Mouse (Mus musculus): ENCODE measurements around the gene Glis2.

Gene Glis2

DNA sequence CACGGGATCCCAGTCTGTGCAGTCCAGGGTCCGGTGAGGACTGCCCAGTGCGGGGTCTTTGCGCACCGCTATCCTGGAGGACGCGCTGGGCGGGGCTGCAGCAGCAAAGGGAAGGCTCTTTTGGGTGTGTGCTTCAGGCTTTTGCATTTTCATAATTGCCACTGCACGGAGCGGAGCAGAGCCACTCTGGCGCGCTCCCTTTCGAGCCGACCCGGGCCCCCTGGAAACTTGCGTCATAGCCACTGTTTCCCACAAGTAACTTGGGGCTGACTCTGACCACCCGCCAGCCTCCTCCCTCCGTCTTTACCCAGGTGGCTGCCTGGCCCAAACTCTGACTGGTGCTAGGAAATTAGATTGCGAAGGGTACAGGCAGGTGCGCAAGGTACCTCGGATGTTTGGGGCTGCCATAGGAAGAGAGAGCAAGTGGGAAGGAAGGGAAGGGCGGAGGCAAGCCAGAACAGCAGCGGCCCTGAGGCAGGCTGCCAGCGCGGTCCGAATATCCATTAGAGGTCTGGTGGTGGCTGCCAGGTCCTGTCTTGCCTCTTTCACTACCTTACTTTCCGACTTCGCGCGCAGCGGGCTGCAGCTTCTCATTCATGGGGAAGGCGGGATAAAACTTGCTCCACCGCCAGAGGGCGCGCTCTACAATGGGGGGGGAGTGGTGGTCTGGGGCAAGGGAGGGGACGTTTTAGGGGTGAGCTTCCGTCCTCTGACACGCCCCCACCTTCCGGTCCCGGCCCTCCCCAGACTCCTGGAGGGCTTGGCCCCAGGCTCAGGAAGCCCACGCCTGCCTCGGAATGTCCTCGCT is 34.2 kb upstream of the Glis2 start:
- ChIA-PET CTCF (interaction anchor here (0.6 to 5.4 kb wide), 107 partner anchors 8 to 826 kb away, joined by 3 to 63 read pairs (median 4); partner anchors contain the start of genes Srl (in 3 of the 4), Cdip1 (in 2 of the 4), Coro7 (in 2 of the 4) and Pam16 (in 2 of the 4)), POLR2A (interaction anchor here (0.6 to 22.9 kb wide), 97 partner anchors 8 to 713 kb away, joined by 3 to 632 read pairs (median 5); partner anchors contain the start of genes Pam16 (in 4 of the 4), Glis2 (in 3 of the 4), Hmox2 (in 3 of the 4) and Srl (in 3 of the 4))

DNA sequence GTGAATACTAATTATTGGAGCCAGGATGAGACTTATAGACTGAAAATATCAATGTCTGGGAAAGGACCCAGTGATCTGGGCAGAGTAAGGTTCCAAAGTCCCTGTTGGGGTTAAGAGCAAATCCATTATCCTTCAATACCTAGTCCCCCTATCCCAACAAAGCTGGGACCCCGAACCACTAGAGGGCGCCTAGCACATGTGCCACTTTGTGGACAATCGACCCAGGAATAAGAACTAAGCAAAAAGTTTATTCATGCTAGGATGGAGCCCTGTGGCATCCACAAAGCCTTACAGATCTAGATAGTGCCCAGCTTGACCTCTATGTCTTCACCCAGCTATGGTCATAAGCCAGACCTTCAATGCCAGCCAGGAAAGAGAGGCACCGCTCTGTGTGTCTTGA is 26.6 kb upstream of the Glis2 start:
- POLR2A ChIA-PET: interaction anchor here (0.7 to 22.9 kb wide), 28 partner anchors 9 to 99 kb away, joined by 3 to 632 read pairs (median 5); partner anchors contain the start of genes Tfap4 (in 4 of the 4), Srl (in 2 of the 4), Glis2 (in 1 of the 4) and Pam16 (in 1 of the 4)

DNA sequence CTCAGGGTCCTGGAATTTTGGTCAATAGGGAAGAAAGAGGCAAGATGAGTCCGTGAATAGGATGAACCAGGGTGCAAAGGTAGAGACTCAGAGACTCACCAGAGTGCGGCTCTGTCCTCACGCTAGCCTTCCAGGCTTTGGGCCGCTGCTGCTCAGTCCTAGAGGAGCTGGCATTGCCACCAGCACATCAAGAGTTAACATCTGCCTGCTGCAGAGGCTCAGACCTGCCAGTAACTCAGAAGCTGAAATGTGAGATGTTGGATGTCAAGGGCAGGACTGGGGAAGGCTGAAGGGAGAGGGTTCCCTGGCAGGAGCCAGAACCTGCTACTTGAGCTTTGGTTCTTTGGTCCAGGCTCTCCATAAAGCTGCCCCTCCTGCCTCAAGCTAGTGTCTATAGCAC is 23.8 kb upstream of the Glis2 start:
- ChIA-PET POLR2A (interaction anchor here in 2 of 4 experiments (0.9 to 22.9 kb wide), 6 partner anchors 11 to 54 kb away, joined by 3 to 632 read pairs (median 28); partner anchors contain the start of genes Pam16 (in 2 of the 2), Tfap4 (in 2 of the 2) and Glis2 (in 1 of the 2)), CTCF (interaction anchor here in 3 of 4 experiments (0.7 to 6.1 kb wide), 8 partner anchors 10 to 96 kb away, joined by 3 to 72 read pairs (median 3); partner anchors contain the start of gene Tfap4 (in 1 of the 3))

More for the DNA sequence above, 26.6 kb upstream of the Glis2 start:
- CTCF ChIA-PET: interaction anchor here (0.5 to 6.1 kb wide), 52 partner anchors 8 to 1573 kb away, joined by 3 to 72 read pairs (median 5); partner anchors contain the start of genes Tfap4 (in 2 of the 4) and Srl (in 1 of the 4)

DNA sequence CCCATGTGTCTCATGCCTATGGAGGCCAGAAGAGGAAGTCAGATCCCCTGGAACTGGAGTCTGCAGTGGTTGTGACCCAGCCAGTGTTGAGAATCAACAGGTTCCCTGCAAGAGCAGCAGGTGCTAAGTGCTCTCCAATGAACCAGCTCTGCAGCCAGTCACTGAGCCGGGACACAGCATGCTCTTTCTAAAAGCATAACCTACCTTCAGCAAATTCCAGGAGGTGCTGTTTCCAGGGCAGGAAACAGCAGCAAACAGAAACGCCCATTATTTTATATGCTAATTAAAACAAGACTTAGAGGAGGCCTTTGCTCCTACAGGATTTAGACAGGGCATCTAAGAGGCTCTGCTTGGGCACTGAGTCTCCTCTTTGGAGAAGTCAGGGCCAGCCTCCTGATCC is 18.5 kb upstream of the Glis2 start:
- ChIA-PET CTCF (interaction anchor here in 3 of 4 experiments (0.7 to 7.0 kb wide), 14 partner anchors 8 to 91 kb away, joined by 3 to 54 read pairs (median 6); partner anchors contain the start of genes Srl (in 1 of the 3) and Tfap4 (in 1 of the 3)), POLR2A (interaction anchor here in 2 of 4 experiments (1.0 to 7.6 kb wide), 15 partner anchors 10 to 104 kb away, joined by 3 to 92 read pairs (median 7); partner anchors contain the start of genes Tfap4 (in 2 of the 2), Coro7 (in 1 of the 2), Glis2 (in 1 of the 2) and Pam16 (in 1 of the 2))

DNA sequence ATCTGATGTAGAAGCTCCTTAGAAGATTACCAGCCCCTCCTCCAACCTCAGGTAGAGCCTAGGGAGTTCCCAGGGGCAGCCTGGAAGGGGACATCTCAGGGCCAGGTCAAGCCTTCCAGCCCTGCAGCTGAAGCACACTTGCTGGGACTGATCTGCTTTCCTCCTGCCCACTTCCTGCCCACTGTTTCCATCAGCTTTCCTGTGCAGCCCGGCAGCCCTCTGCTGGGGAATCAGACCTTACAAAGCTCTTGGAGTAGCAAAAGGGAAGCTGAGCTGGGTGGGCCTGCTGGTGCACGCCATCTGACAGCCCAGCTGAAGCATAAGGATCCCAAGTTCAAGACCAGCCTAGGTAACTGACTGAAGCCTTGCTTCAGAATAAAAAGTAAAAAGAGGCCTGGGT is 17.6 kb upstream of the Glis2 start:
- POLR2A ChIA-PET: interaction anchor here in 3 of 4 experiments (0.6 to 7.6 kb wide), 25 partner anchors 9 to 103 kb away, joined by 3 to 92 read pairs (median 5); partner anchors contain the start of genes Tfap4 (in 2 of the 3), Coro7 (in 1 of the 3), Glis2 (in 1 of the 3) and Pam16 (in 1 of the 3)
- CTCF ChIA-PET: interaction anchor here (0.6 to 7.0 kb wide), 27 partner anchors 9 to 273 kb away, joined by 3 to 54 read pairs (median 5); partner anchors contain the start of genes Tfap4 (in 2 of the 4) and Srl (in 1 of the 4)

DNA sequence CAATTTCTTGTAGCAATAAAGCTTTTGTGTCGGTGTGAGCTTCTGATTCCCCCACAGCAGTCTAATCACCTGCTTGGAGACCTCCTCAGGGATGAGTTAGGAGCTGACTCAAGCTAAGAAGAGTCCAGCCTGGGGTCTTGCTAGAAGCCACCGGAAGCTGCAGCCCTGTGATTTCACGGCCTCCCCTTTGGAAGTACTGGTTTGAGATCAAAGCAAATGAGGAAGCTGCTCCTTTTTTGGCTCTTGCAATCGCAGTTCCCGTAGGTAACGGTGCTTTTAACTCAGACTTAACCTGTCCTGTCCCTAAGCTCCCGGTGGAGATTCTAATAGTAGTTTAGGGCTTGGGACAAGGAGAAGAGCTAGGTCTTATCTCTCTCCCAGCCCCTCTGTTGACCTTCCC is 15.9 kb upstream of the Glis2 start:
- ChIA-PET POLR2A (interaction anchor here in 3 of 4 experiments (0.5 to 7.6 kb wide), 29 partner anchors 8 to 205 kb away, joined by 3 to 92 read pairs (median 5); partner anchors contain the start of genes Glis2 (in 2 of the 3), Pam16 (in 2 of the 3), Tfap4 (in 2 of the 3) and Srl (in 1 of the 3)), CTCF (interaction anchor here (0.6 to 7.0 kb wide), 31 partner anchors 8 to 335 kb away, joined by 3 to 54 read pairs (median 5); partner anchors contain the start of genes Tfap4 (in 2 of the 4) and Glis2 (in 1 of the 4))

DNA sequence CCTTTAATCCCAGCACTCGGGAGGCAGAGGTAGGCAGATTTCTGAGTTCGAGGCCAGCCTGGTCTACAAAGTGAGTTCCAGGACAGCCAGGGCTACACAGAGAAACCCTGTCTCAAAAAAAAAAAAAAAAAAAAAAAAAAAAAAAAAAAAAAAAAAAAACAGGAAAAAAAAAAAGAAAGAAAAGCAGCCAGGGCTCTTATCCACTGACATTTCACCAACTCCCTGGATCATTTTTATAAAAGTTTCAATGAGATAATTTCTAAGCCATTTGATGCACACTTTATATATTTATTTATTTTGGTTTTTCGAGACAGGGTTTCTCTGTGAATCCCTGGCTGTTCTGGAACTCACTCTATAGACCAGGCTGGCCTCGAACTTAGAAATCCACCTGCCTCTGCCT is 13.3 kb upstream of the Glis2 start:
- CTCF ChIA-PET: interaction anchor here (0.6 to 7.0 kb wide), 5 partner anchors 12 to 513 kb away, joined by 3 to 54 read pairs (median 3); no protein-coding TSS in a partner anchor
- POLR2A ChIA-PET: interaction anchor here in 3 of 4 experiments (0.7 to 8.7 kb wide), 9 partner anchors 12 to 174 kb away, joined by 3 to 151 read pairs (median 6); partner anchors contain the start of genes Glis2 (in 2 of the 3) and Tfap4 (in 2 of the 3)

DNA sequence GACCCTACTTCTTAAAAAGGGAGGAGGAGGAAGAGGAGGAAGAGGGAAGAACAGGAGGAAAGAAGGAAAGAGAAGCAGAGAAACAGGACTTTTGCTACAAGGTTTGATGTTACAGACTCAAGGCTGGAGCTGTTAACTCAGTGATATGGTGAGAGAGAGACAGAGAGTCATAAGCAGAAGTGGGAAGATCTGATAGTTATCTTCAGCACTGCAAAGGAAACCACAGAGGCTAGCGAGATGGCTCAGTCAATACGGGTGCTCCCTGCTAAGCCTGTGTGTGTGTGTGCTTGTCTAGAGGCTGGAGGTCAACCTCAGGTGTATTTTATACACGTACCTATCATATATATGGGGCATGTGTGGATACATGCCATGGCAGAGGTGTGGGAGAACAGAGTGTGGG is 10.7 kb upstream of the Glis2 start:
- CTCF ChIA-PET: interaction anchor here (0.6 to 3.4 kb wide), 5 partner anchors 23 to 26 kb away, joined by 3 to 36 read pairs (median 4); partner anchors contain the start of gene Tfap4 (in 1 of the 4)
- POLR2A ChIA-PET: interaction anchor here in 3 of 4 experiments (0.7 to 8.7 kb wide), 12 partner anchors 7 to 381 kb away, joined by 3 to 151 read pairs (median 4); partner anchors contain the start of genes Tfap4 (in 2 of the 3) and Pam16 (in 1 of the 3)

DNA sequence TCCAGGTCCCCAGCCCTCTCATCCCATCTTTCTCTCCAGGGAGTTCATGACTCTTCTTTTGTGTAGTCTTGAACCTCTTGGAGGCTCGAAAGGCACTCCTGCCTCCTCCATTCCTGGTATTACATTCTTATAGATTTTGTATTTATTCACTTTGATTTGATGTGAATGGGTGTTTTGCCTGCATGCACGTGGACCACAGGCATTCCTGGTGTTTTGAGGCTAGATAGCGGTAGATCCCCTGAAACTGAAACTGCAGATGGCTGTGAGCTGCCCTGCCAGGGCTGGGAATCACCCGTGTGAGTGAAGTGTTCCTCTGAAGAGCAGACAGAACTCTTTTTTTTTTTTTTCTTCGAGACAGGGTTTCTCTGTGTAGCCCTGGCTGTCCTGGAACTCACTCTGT is 10.1 kb upstream of the Glis2 start:
- ChIA-PET CTCF (interaction anchor here in 3 of 4 experiments (0.7 to 3.4 kb wide), 9 partner anchors 12 to 35 kb away, joined by 3 to 36 read pairs (median 7); partner anchors contain the start of gene Tfap4 (in 1 of the 3)), POLR2A (interaction anchor here in 2 of 4 experiments (1.0 to 8.7 kb wide), 20 partner anchors 8 to 296 kb away, joined by 3 to 151 read pairs (median 4); partner anchors contain the start of genes Pam16 (in 2 of the 2), Tfap4 (in 2 of the 2), Glis2 (in 1 of the 2) and Ubald1 (in 1 of the 2))

DNA sequence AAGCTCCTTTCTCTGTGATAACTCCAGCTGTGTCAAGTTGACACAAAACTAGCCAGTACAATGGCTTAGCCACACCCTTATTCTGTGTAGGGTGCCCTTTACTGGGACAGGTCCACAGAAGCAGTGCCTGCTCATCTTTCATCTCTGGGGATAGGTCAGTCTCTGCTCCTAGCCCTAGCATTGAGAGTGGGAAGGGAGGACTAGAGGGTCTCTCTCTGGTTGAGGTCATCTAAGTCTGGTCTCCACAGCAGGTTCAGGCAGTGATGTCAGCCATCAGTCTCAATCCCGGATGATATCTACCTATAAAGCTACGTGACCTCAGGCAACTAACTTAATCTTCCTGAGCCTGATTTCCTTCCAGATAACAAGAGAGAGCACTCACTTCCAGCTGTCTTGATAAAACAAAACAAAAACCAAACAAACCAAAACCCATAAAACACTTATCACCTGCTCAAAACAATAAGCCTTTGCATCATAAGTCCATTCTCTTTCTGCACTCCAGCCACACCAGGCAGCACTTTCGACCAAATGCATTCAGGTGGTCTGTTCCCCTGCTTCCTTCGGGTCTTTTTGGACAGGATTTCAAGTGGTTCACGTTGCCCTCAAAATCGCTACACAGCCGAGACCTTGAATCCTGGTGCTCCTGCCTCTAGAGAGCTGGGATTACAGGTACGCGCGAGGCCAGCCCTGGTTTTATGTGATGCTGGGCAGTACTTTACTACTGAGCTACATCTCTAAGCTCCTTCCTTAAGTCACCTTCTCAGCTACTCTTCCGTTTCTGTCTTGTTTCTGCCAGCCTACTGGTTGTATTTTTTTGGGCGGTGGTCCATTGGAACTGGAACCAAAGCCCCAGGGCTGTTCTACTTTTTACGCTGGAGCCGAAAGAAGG is 8.6 kb upstream of the Glis2 start:
- CTCF ChIA-PET: interaction anchor here (0.5 to 3.4 kb wide), 43 partner anchors 7 to 583 kb away, joined by 3 to 36 read pairs (median 4); partner anchors contain the start of genes Tfap4 (in 2 of the 4), Cdip1 (in 1 of the 4), Slx4 (in 1 of the 4) and Srl (in 1 of the 4)
- POLR2A ChIA-PET: interaction anchor here (0.6 to 8.7 kb wide), 91 partner anchors 8 to 670 kb away, joined by 3 to 151 read pairs (median 4); partner anchors contain the start of genes Tfap4 (in 4 of the 4), Pam16 (in 3 of the 4), Srl (in 3 of the 4) and Coro7 (in 2 of the 4)

DNA sequence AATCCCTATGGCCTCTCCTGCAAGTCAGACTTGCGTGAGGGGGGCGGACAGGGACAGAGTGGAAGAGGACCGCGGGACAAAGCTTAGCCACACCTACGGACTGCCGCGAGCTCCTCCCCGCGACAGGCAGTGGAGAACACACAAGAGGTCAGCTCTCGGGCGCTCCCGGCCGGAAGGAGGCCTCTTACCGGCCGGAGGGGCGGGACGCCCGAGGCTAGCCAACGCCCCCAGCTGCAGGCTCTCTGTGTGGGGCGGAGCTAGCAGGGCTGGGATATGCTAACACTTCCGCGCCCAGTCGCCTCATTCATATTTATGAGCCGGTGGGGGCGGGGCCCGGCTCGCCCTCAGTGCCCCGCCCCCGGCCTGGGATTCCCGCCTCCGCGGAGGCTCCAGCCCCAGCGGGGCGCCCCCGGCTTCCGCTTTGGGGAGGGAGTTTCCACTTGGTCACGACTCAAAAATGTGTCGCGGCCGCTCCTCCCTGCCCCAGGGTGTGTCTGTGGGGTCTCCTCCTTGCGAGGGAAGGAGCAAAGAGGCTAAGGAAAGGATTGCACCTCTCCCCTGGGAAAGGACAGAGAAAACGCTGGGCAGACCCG is 7.9 kb upstream of the Glis2 start:
- POLR2A ChIA-PET: interaction anchor here (0.5 to 8.7 kb wide), 87 partner anchors 9 to 669 kb away, joined by 3 to 151 read pairs (median 4); partner anchors contain the start of genes Tfap4 (in 4 of the 4), Pam16 (in 3 of the 4), Srl (in 3 of the 4) and Coro7 (in 2 of the 4)

DNA sequence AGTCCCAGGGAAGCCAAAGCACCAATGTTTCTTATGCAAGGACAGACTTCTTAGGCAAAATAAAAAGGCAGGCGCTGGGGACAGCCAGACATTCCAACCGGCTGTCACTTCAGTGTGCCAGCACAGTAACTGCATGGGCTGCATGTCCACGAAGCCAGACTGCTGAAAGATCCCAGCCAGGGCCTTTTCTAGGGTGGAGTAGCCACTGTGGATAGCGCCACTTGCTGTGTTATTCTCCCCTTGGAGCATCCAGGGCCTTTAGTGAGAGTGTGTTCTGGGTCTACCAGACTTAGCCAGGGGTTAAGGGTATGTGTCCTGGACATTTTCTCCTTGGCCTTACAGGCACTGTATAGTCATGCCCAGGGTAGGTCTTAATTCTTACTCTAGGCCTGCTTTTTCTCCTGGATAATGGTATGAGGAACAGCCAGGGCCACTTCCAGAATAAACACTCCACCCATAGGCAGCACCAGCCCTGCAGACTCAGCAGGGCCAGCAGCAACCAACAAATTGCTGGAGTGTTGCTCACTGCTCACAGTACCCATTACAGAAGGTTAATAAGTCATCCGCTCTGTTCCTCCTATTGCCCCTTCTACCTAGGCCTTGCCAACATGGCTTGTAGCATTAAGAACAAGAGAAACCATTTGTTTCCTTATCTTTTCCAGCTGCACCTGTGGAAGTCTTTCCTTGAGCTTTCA is 6.8 kb upstream of the Glis2 start:
- POLR2A ChIA-PET: interaction anchor here in 3 of 4 experiments (0.6 to 8.7 kb wide), 29 partner anchors 8 to 305 kb away, joined by 3 to 151 read pairs (median 10); partner anchors contain the start of genes Glis2 (in 2 of the 3), Pam16 (in 2 of the 3), Tfap4 (in 2 of the 3) and Srl (in 1 of the 3)
- CTCF ChIA-PET: interaction anchor here in 3 of 4 experiments (0.5 to 3.4 kb wide), 7 partner anchors 11 to 28 kb away, joined by 3 to 36 read pairs (median 7); partner anchors contain the start of gene Tfap4 (in 2 of the 3)

More for the DNA sequence above, 7.9 kb upstream of the Glis2 start:
- CTCF ChIA-PET: interaction anchor here (0.6 to 3.4 kb wide), 39 partner anchors 8 to 583 kb away, joined by 3 to 36 read pairs (median 5); partner anchors contain the start of genes Tfap4 (in 2 of the 4), Cdip1 (in 1 of the 4), Slx4 (in 1 of the 4) and Srl (in 1 of the 4)

DNA sequence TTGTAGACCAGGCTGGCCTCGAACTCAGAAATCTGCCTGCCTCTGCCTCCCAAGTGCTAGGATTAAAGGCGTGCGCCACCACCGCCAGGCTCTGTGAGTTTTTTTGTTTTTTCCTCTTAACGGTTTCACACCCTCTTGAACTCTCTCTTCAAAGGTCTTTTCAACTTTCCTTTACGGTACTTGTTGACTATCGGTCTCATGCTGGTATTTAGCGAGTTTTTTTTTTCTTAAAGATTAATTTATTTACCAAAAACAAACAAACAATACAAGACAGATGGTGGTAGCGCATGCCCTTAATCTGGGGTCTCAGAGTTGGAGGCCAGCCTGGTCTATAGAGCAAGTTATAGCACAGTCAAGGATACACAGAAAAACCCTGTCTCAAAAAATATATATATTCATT is 4.3 kb upstream of the Glis2 start:
- CTCF ChIA-PET: interaction anchor here in 1 of 4 experiments (0.7 to 2.3 kb wide), 2 partner anchors 17 to 116 kb away, joined by 3 to 7 read pairs; no protein-coding TSS in a partner anchor
- POLR2A ChIA-PET: interaction anchor here in 1 of 4 experiments (1.3 to 8.7 kb wide), 2 partner anchors 21 to 33 kb away, joined by 4 to 151 read pairs; partner anchors contain the start of gene Tfap4
